Mouse (Mus musculus) layer of hippocampus, postnatal 36 days (tissue): ENCODE measurements around the gene Fyn. TPM values are rescaled to one million over a fixed set of nuclear protein-coding genes. Genes with fewer than 3 reads are reported as not detected.

ENCODE experiments used
- DNase-seq, 2 experiments: peaks; one replicate each; pipeline ENCODE4 v3.0.0; 2022
- total RNA-seq, 2 experiments: library from RNA; stranded (reverse); gene quantifications; 2 replicates each; pipeline ENCODE4 v1.2.3; 2021

Gene Fyn
- total RNA-seq, 2 experiments from 2014 or later = 137 to 141 TPM

DNA sequence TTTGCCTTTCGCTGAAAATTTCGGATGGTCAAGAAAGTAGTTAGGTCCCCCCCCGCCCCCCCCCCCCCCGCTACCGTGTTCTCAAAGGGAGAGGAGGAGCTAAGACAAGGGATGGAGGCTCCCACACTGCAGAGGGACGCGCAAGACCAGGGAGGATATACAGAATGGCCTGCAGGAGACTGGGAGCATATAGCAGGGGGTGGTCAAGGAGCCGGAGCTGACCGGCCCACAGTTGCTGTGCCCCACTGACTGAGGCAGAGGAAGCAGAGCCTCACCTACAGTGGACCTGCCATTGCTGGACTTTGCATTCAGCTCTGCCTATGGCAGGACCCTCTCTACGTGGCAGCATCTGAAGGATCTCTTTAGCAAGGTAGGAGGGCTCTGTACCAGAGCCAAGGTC lies 10.6 kb downstream of the Fyn start:
- DNase-seq = no peak

DNA sequence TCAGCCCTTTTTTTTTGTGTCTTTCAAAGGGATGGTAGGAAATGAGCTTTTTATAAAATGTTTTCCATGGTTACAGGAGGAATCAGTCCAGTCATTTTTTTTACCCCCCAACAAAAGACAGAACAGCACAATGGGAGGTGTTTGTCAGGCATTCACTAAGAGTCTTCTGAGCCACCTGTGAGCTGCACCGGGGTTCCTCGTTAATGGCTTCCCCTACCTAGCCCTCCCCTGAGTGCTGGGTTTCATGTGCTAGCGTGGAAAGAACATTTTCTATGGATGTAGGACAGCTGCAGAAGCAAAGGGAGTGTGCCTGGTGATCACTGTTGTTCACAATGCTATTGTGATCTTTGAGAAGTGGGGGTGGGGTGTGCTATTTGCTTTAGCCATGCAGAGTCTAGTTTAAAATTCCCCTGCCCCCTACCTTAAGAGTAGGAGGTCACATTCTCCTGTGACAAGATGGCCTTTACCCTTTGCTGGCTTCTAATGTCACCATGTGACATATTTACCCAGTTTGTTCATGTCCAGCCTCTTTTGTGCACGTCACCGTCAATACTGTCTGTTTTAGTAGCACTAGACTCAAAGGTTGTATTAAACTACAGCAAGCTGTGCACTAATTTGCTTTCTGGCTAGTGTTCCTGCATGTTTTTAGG lies 11.2 kb downstream of the Fyn start:
- DNase-seq = no peak

DNA sequence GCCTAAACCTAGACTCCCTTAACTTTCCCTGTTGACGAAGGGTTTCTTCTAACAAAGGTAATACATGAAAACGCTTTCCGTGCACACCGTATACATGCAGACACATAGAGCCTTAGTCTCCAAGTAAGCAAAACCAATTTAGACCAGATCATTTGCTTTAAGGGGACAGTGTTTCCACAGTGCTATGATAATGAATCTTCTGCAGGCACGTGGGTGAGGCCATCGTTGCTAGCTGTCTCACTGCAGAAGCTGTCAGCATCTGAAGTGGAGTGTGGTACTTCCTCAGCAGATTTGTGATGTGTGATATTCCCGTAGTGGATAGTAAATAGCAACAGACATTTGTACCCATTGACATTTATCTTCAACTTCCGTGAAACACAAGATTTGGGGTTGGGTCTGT lies 16.6 kb downstream of the Fyn start:
- no peak for DNase-seq

DNA sequence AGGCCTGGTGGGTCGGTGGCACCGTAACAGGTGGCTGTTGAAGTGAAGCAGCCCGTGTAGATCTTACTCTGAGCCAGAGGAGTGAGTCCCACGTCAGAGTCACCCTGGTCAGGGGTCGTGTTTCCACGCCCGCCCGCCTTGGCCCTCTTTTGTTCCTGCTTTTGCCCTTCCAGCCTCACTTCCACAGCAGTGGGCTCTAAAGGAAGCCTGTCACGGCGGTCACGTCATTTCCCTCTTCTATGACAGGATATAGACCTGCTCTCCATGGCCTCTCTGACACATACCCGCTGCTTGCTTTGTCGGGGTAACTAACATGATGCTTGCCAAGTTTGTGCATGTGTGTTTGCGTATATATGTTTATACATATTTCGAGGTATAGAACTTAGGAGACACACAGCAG lies 17.5 kb downstream of the Fyn start:
- DNase-seq = no peak

DNA sequence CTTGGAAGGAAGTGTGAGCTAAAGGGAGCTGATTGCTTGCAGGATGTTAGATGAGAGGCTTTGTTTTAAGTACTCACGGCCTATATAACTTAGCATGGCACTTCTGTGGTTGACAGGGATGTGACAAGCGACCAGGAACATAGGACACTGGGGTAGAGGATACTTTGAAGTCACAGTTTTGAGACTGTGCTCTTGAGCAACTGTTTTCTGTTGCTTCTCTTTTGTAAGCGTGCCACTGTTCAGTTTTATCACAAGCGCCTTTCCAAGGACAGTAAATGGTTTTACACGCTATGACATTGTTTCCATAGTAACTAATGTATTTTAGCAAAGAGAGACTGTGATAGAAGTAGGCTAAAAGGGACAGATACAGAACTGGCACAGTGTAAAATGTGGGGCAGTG lies 18.4 kb downstream of the Fyn start:
- DNase-seq = no peak

DNA sequence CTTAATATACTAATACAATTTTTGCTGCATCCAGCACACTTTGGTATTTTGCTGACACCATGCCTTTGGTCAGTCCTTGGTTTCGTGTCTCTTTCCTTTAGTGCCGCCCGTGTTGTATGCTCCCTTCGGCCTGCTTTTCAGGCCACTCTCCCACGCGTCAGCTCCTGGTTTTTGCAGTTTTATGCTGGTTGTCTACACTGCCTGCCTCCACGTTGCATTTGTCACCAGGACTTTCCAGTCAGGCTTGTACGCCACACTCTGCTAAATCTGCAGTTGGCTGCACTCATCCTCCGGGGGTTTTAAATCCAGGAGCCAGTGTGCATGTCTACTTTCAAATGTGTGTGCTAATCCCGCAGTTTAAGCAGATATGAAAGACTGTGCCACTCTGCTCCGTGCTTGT lies 18.9 kb downstream of the Fyn start:
- DNase-seq = no peak

DNA sequence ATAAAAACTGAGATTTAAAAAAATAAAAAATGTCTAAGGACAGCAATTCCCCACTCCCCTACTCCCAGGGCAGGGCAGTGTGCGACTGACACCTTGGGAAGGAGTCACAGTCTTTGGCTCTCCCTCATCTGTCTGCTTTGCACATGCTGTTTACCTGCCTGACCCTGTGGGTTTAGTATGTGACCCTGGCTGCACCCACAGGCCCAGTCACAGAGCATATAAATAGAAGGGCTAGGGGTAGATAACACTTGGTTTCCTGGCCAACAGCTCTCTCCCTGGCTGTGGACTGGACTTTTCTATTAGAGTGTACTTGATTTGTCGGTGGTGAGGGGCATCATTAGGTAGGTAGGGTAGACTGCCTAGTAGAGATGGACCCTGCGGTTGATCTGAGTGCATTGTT lies 19.5 kb downstream of the Fyn start:
- no peak for DNase-seq

DNA sequence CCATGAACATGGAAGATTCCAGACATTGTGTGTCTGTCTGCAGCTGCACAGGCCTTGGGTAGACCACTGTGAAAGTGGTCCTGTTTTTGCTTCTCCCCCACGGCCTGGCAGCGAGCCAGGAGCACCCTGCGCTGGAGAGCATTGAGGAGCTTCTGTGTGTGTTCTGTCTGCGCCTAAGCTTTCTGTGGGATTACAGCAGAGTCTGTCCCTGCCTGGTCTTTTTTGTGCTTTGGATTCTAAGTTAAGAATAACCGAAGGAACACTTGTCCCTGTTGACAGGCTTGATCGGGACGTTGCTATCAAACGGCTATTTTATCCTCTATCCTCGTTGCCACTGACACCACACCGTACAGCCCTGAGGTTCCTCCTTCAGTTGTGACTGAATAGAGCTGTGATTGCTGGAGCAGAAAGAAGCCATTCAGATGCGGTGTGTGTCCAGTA lies 20.8 kb downstream of the Fyn start:
- no peak for DNase-seq

DNA sequence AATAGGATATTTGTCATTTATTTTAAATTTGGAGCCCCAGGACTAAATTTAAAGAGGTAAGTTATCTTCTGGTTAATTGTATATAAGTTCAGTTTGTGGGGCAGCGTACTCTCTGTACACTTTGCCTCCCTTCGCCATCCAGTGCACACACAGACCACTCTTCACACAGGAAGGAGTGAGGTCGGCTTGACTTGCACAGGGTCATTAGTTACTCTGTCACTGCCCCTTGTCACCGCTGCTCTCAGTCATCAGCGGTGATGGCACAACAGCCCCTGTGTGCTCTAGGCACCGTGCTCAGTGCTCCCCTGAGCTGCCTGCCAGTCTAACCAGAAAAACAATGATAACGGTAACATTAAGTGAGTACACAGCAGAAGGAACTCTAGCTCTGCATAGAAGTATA lies 21.9 kb downstream of the Fyn start:
- no peak for DNase-seq

DNA sequence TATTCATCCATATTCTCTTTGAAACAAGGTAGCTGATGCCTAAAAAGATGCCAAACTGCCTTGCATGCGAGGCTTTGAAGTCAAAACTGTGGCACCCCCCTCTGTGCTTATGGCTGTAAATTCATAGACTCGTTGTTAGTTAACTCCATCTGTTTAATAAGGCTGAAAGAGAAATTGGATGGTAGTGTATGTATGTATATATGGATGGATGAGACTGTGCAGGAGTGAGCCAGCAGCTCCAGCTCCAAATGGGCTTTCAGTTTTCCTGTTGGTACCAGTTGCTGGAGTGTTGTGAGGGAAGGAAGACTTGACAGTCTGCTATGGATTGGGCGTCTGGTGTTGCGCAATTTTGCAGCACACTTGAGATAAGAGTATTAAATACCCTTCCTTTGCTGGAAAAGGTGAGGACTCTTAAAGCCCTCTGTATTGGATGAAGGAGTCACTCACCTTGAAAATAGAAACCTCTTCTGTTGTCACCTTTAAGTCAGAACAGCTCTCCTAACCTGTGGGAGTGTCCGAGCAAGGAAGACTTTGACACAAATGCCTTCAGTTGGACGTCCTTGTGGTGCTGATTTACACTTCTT lies 24.3 kb downstream of the Fyn start:
- no peak for DNase-seq

DNA sequence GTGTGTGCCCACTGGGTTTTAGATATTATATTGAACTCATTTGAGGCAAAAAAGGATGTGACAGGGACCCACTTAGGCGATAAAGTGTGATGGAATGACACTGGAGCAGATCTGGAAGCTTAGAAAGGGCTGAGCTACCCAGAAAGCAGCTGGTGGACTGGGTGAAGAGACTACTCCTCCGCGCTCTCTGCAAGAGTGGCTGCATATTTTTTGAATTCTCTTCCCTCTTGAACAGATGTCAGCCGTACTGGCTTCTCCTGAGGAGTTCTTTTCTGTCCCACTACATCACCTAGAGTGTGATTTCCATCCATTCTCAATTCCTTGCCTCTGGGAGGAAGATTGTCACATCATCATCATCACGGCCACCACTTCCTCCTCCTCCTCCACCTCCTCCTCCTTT lies 26.9 kb downstream of the Fyn start:
- no peak for DNase-seq

DNA sequence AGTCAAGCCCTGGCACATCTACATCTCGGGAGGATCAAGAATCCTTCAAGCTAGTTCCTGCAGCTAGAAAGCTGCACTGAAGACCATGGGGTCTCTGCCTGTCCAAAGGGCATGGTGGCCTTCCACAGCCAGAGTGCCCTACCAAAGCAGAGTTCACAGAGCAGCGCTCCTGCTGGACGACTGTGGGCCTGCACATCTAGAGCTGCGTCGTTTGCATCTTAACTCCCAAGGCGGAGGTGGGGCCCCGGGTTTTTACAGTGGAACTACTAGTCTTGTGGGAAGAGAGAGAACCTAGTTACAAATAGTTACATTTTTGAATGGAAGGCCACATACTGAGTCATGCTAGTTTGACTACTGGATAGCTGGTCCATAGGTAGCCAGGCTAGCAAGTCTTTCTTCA lies 30.3 kb downstream of the Fyn start:
- DNase-seq = no peak

DNA sequence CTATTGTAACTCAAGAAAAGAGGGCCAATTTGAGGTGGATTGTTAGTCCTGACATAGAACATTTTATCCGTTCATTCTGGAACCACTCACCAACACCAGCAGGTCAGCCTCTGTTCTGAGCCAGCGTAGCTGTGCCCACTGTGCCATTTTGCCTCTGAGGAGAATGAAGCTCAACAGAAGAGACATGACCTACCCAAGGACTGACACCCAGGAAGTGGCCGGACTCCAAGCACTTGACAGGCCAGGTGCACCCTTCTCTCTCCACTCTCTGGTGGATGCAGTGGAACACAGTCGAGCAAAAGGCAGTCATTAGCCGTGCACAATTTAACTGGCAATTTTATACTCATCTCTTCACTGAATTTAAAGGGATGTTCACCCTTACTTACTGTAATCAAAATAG lies 31.5 kb downstream of the Fyn start:
- no peak for DNase-seq

DNA sequence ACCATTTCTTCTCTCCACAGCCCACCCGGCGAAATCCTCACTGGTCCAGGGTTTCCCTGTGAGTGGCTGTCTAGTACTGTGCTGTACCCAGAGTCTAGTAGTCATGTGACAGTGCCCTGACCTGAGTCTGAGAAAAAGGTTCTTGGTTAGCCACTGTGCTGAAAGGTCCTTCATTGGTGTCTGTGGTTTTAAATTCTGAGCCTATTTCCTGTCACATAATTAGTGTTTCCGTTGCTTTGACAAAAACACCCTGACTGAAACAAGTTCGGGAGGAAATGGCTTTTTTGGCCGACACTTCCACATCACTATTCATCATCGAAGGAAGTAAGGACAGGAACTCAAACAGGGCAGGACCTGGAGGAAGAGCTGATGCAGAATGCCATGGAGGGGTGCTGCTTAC lies 33.8 kb downstream of the Fyn start:
- DNase-seq = no peak

DNA sequence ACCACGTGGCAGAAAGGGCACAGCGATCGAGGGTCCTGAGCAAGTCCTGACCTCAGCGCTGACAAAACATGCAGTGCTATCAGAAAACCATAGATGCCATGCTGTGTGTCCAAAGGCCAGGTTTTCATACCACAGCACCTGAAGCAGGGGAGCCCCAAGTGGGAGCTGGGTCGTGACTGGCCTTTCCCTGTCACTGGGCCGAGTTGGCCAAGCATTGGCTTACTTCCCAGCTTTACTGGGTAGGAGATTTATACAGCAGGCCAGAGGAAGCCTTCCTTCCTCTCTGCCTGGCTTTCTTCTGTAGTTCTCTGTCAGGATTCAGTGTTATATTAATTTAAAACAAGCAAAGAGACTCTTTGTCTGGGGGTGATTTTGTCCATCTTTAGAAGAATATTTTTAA lies 35.1 kb downstream of the Fyn start:
- no peak for DNase-seq

DNA sequence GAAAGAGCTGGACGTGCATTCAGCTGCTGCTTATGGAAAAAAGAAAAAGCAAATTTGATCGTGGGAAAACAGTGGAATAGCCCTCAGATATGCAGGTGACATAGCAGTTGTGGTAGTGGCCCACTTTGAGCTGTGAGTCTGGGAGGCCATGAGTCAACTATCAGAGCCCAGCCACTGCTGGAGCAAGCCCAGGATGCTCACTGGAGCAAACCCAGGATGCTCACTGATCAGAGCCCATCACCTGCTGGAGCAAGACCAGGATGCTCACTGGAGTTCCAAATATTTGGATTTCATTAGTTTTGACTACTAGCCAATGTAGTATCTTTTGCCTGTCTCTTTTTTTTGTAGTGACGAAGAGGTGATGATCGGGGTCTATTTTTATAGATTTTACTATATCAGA lies 35.5 kb downstream of the Fyn start:
- DNase-seq = no peak

DNA sequence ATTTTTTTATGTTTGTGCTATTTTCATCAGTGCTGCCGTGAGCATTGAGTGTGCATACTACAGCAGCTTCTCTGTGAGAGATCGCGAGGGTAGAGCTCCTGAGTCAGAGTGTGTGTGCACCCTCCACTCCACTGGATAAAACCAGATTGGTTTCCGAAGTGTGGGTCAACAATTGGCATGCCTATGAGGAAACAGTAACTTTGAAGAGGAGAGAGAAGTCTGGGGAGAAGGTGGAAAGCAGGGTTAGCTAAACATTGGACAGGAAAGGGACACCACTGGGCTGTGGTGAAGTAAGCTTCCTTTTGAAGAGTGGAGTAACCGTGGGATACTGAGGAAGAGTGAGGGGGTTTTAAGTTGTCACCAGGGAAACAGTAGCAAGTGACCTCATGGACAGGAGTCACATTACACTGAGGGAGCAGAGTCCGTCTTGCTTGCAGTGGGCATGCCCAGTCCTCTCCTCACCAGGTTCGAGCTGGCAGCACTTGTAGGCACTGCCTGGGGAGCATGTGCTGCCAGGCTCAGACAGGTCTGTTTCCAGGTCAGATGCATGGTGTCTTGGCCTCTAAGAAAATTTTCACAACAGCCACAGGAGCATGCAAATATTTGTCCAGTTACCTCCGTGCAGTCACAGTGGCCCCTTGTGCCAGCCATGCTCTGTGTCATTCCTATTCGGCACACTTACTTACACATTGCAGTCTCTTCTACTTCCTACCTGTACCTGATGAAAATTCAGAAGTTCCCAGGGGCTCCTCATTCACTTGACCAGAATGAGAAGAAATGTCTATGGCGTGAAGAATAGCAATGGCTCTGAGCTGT lies 37.5 kb downstream of the Fyn start:
- DNase-seq = no peak

DNA sequence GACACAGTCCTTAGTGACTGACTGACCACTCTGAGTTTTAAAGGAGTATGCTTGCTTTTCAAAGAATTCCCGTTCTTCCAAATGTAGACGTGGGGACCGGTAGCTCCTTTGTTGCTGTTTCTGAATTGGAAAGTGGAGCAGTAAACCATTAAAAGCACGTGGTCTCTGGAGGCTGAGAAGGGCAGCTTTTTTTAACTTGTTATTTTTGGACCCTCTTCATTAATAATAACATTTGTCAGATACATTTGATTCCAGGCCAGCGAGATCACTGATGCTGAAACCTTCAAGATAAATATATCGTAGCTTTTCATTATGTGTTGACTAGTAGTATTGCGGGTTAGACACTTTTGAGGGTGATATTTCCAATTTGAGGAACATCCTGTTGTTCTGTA lies 38.1 kb downstream of the Fyn start:
- DNase-seq = no peak

DNA sequence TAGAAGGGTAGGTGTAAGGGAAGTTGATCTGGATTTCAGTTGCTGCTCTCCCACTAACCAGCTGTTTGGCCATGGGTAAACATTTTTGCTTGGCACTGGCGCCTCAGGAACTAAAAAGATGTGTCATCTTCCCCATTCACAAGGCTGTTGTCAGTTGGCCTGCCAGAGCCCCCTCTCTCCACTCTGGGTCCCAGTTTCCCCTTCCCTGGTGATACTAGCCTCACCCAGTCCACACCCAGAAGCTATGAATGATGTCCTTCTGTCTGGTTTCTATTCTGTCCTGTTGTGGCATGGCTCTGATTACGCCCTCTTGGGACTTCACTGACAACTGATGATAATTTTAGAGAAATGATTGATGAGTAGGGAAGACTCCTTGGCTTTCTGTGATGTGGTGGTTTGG lies 38.9 kb downstream of the Fyn start:
- no peak for DNase-seq

DNA sequence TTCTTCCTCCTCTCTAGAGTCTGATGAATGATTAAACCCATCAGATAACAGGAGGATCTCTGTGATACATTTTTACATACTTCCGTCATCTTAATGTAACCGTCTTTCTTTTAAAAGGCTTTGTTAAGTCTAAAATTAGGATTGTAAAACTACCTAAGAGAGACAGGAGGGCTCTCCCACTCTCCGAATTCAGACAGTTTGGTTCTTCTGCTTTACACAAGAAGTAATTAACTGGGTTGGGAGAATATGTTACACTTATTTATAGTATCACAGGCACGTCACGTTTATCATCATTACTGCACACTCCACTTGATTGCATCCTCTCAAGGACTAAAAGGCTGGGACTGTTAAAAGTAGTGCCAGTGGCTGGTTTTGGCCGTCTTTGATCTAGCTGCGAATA lies 40.9 kb downstream of the Fyn start:
- no peak for DNase-seq

DNA sequence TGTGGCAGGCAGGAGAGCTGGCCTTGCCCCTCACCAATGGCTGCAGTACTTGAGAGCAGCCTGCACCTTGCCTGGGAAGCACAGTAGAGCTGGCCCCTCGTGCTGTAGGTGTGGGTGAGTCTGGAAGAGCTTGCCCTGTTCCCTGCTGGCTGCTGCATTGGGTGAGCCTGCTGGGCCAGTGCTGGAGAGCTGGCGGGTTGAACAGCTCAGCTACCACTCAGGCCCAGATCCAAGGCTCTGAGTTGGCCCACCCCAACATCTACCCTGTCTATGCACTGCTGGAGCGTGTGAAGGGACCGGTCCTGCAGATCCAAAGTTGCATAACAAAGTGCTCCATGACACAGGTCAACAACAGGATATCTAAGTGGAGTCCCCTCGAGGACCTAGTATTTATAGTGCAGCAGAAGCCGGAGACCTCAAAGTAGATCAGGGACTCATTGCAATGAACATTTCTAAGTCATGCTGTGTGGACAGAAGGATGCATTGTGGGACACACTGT lies 41.5 kb downstream of the Fyn start:
- DNase-seq = no peak

DNA sequence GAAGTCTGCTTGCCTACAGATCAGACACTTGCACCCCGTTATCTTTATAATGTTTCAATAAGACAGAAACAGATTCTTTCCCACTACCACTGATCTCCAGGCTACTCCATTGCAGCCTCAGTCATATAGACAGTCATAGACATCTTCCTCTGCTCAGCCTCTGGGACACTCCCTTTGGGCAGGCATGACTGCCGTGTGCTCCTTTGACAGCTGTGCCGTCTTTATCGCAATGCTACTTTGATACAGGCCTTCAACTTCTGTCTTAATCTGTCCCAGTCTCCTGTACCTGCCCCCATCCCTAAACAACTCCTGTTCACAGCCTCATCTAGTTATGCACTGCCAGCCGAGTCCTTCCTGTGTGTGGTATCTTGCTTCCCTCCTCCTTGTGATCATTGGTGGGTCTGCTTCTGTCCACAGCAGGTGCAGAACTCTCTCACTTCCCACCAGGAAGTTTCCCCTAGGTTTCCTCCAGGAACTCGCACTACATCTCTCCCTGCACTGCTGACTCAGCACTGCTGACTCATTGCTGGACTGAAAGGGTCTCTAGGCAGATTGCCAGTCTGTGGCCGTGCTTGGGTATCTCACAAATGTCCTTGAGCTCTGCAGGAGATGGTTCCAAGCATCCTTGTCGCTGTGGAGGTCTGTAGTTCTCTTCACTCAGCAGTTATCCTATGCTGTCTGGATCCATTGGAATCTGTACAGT lies 43.4 kb downstream of the Fyn start:
- DNase-seq = no peak
